Mouse (Mus musculus) bone marrow macrophage, adult 2 months (primary cell): ENCODE results near the gene Palld.

ENCODE experiments used
- CTCF ChIP-seq: IDR thresholded peaks from 2 replicates; pipeline ENCODE4 v1.5.1; 2012; ENCODE audit warnings: low read depth, mild to moderate bottlenecking, low read length, moderate library complexity
- POLR2A ChIP-seq: IDR thresholded peaks from 2 replicates; pipeline ENCODE4 v1.6.1; 2012; ENCODE audit warnings: mild to moderate bottlenecking, low read depth, low read length, borderline replicate concordance

DNA sequence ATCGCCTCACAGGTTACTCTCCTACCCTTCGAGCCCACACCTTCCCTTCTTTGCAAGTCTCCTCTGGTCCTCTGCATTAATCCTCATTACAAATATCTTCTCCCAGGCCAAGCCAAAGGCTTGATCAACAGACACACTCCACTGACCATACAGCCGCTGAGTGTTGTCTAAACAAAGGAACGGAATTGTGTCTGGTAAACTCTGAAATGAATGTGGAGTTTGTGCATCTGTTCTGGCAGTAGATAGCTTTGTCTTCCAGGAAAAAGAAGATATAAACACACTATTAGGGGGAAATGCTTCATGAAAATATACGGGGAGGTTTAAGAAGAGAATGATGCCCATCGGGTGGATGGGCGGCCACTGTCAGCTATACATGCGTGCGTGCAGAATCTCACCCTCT, 180.3 kb downstream of the Palld start:
- TF ChIP-seq POLR2A (no peak), CTCF (no peak)
